Mouse (Mus musculus) G1E (cell line): Measurements from ENCODE around the gene Prmt8. TPM values are rescaled to one million over a fixed set of nuclear protein-coding genes. Genes with fewer than 3 reads are reported as not detected.

Source experiments
- ATAC-seq: 2 replicates; pipeline ENCODE4 v1.8.0; 2016; ENCODE audit warnings: mild to moderate bottlenecking; ENCODE audit not compliant: insufficient number of reproducible peaks, poor library complexity, low FRiP score, severe bottlenecking; ENCODE audit errors: extremely low read depth
- DNase-seq: peaks from one replicate; pipeline ENCODE4 v3.0.0; 2012; ENCODE audit warnings: low spot score
- H3K27me3 ChIP-seq: 2 replicates; pipeline ENCODE4 v1.6.1; 2012; ENCODE audit warnings: mild to moderate bottlenecking, low read length, inconsistent platforms; ENCODE audit not compliant: insufficient read depth
- H3K36me3 ChIP-seq: replicated peaks from 2 replicates; pipeline ENCODE3; 2012; ENCODE audit warnings: mild to moderate bottlenecking, inconsistent platforms
- H3K4me1 ChIP-seq: 2 replicates; pipeline ENCODE4 v1.6.1; 2012; ENCODE audit warnings: low read depth, low read length, inconsistent platforms, mixed read lengths; ENCODE audit not compliant: insufficient read depth
- H3K4me3 ChIP-seq: 2 replicates; pipeline ENCODE4 v1.5.1; 2012; ENCODE audit warnings: low read depth, mild to moderate bottlenecking, inconsistent platforms, low read length, moderate library complexity, mixed read lengths
- H3K9me3 ChIP-seq: replicated peaks from 2 replicates; pipeline ENCODE4 v1.6.1; 2012; ENCODE audit warnings: inconsistent platforms
- CTCF ChIP-seq: IDR thresholded peaks from 2 replicates; pipeline ENCODE4 v1.5.1; 2012; ENCODE audit warnings: low read depth, low read length, inconsistent platforms, mixed read lengths
- GATA1 ChIP-seq: IDR thresholded peaks from 2 replicates; pipeline ENCODE4 v1.6.1; 2012; ENCODE audit warnings: borderline replicate concordance, low read length, inconsistent platforms, mixed read lengths
- GATA2 ChIP-seq: IDR thresholded peaks from 2 replicates; pipeline ENCODE4 v1.6.1; 2012; ENCODE audit warnings: low read depth, low read length, inconsistent platforms, borderline replicate concordance
- POLR2AphosphoS5 ChIP-seq: IDR thresholded peaks from 2 replicates; pipeline ENCODE4 v1.6.1; 2012; ENCODE audit warnings: low read depth, low read length, inconsistent platforms; ENCODE audit not compliant: insufficient replicate concordance
- TAL1 ChIP-seq: conservative IDR thresholded peaks from 2 replicates; pipeline ENCODE4 v1.6.1; 2012; ENCODE audit warnings: low read depth, low read length, inconsistent platforms, mixed read lengths
- polyA plus RNA-seq: library from polyadenylated mRNA; stranded (reverse); fragments of >175 nt; gene quantifications from 2 replicates; pipeline ENCODE4 v1.2.3, GENCODE M21; 2012
- total RNA-seq, 2 experiments: library from RNA; stranded (forward) in 1 of 2; stranded (reverse) in 1 of 2; fragments of 200-1000 nt in 1 of 2; fragments of >200 nt in 1 of 2; fragmentation: Nextera tagmentation in 1 of 2; gene quantifications; 2 replicates each; pipeline ENCODE4 v1.2.3; 2014 to 2017

Prmt8 gene
- total and polyA plus RNA-seq, 3 experiments = 0.05 TPM; not detected in 2

GRCm38 (mm10) chr6:127659966-127660365 is 109.3 kb downstream of the Prmt8 start:
- TF ChIP-seq GATA2 = no peak
- no peak for TF ChIP-seq GATA1
- TF ChIP-seq POLR2AphosphoS5 = no peak
- no peak for TF ChIP-seq TAL1
- no peak for TF ChIP-seq CTCF
- H3K4me1 ChIP-seq = no peaks in the 10 kb centered on the region
- H3K27me3 ChIP-seq = no peaks in the 10 kb centered on the region
- peaks cover 68% of the 10 kb centered on the region for H3K9me3 ChIP-seq
- no peak for DNase-seq
- H3K36me3 ChIP-seq = no peaks in the 10 kb centered on the region
- no peak for ATAC-seq
- no peak overlapping the region for H3K4me3 ChIP-seq

GRCm38 (mm10) chr6:127659472-127659871 is 109.8 kb downstream of the Prmt8 start:
- no peaks in the 10 kb centered on the region for H3K4me1 ChIP-seq
- ATAC-seq = no peak
- no peaks in the 10 kb centered on the region for H3K36me3 ChIP-seq
- DNase-seq = no peak
- peaks cover 66% of the 10 kb centered on the region for H3K9me3 ChIP-seq
- TF ChIP-seq POLR2AphosphoS5 (no peak), GATA2 (no peak), TAL1 (no peak), GATA1 (no peak), CTCF (no peak)
- H3K4me3 ChIP-seq = no peak overlapping the region
- no peaks in the 10 kb centered on the region for H3K27me3 ChIP-seq

GRCm38 (mm10) chr6:127657152-127657551 is 112.1 kb downstream of the Prmt8 start:
- TF ChIP-seq GATA1 (no peak), CTCF (no peak), GATA2 (no peak), TAL1 (no peak), POLR2AphosphoS5 (no peak)
- Histone ChIP-seq H3K4me1 (no peaks in the 10 kb centered on the region), H3K36me3 (no peaks in the 10 kb centered on the region), H3K9me3 (peaks cover 69% of the 10 kb centered on the region), H3K27me3 (no peaks in the 10 kb centered on the region), H3K4me3 (no peak overlapping the region)
- ATAC-seq (no peak), DNase-seq (no peak)

GRCm38 (mm10) chr6:127655988-127656387 is 113.3 kb downstream of the Prmt8 start:
- peaks cover 70% of the 10 kb centered on the region for H3K9me3 ChIP-seq
- no peak for ATAC-seq
- H3K36me3 ChIP-seq = no peaks in the 10 kb centered on the region
- H3K4me3 ChIP-seq = no peak overlapping the region
- no peaks in the 10 kb centered on the region for H3K4me1 ChIP-seq
- TF ChIP-seq CTCF (no peak), GATA1 (no peak)
- DNase-seq = no peak
- H3K27me3 ChIP-seq = no peaks in the 10 kb centered on the region

GRCm38 (mm10) chr6:127641077-127641801 is 128.0 kb downstream of the Prmt8 start:
- H3K4me3 ChIP-seq = no peak overlapping the region
- peaks cover 71% of the 10 kb centered on the region for H3K9me3 ChIP-seq
- TF ChIP-seq GATA1 = no peak
- TF ChIP-seq POLR2AphosphoS5 = no peak
- no peak for TF ChIP-seq GATA2
- ATAC-seq (no peak), DNase-seq (no peak)
- no peaks in the 10 kb centered on the region for H3K27me3 ChIP-seq
- no peaks in the 10 kb centered on the region for H3K36me3 ChIP-seq
- no peaks in the 10 kb centered on the region for H3K4me1 ChIP-seq

Other genes with a start within 250 kb of the Prmt8 start
- not detected in 2 replicates for gene Cracr2a, start 208.1 kb downstream of the Prmt8 start, total RNA-seq (2014; fragmentation: Nextera tagmentation)
- 0.05 and 0.06 TPM in 2 replicates for gene Cracr2a, start 208.1 kb downstream of the Prmt8 start, total RNA-seq (2017)
- gene Cracr2a, start 208.1 kb downstream of the Prmt8 start, polyA plus RNA-seq = not detected in 2 replicates
- not detected in 2 replicates for gene Tspan11, start 118.1 kb upstream of the Prmt8 start, total RNA-seq (2014; fragmentation: Nextera tagmentation)
- gene Tspan11, start 118.1 kb upstream of the Prmt8 start, total RNA-seq (2017) = 0.05 and 0.06 TPM in 2 replicates
- not detected in 2 replicates for gene Tspan11, start 118.1 kb upstream of the Prmt8 start, polyA plus RNA-seq